Mouse (Mus musculus) CH12.LX (cell line): Measurements from ENCODE around the gene Mrpl54.

Experiments
- CHD2 ChIP-seq: IDR thresholded peaks from 2 replicates; pipeline ENCODE4 v1.6.1; 2011; ENCODE audit warnings: low read length, improper control_type of control experiment
- CTCF ChIP-seq, 2 experiments: IDR thresholded peaks in 1 of 2; conservative IDR thresholded peaks in 1 of 2; 2 replicates each; pipeline ENCODE4 v1.5.1; 2011 to 2012; ENCODE audit warnings: low read depth in 2 of 2, low read length in 2 of 2, improper control_type of control experiment in 1 of 2, inconsistent platforms in 1 of 2, mild to moderate bottlenecking in 1 of 2, moderate library complexity in 1 of 2
- GABPA ChIP-seq: IDR thresholded peaks from 2 replicates; pipeline ENCODE4 v1.6.1; 2012; ENCODE audit warnings: low read depth, low read length, improper control_type of control experiment, inconsistent platforms; ENCODE audit not compliant: insufficient replicate concordance
- KAT2A ChIP-seq: IDR thresholded peaks from 2 replicates; pipeline ENCODE4 v1.6.1; 2012; ENCODE audit warnings: low read length, improper control_type of control experiment, inconsistent platforms; ENCODE audit not compliant: insufficient replicate concordance
- MAFK ChIP-seq: IDR thresholded peaks from 2 replicates; pipeline ENCODE4 v1.6.1; 2011; ENCODE audit warnings: low read length, improper control_type of control experiment; ENCODE audit not compliant: insufficient replicate concordance
- MEF2A ChIP-seq: IDR thresholded peaks from 2 replicates; pipeline ENCODE4 v1.6.1; 2014; ENCODE audit warnings: low read depth, mild to moderate bottlenecking, inconsistent platforms, low read length, improper control_type of control experiment, borderline replicate concordance
- POLR2A ChIP-seq: IDR thresholded peaks from 2 replicates; pipeline ENCODE4 v1.6.1; 2011; ENCODE audit warnings: low read depth, mild to moderate bottlenecking, improper control_type of control experiment, low read length
- TBP ChIP-seq: conservative IDR thresholded peaks from 2 replicates; pipeline ENCODE4 v1.6.1; 2011; ENCODE audit warnings: low read depth, low read length, improper control_type of control experiment
- USF1 ChIP-seq: IDR thresholded peaks from 2 replicates; pipeline ENCODE4 v1.6.1; 2014; ENCODE audit warnings: low read depth, mild to moderate bottlenecking, inconsistent platforms, low read length, improper control_type of control experiment
- ZNF384 ChIP-seq: IDR thresholded peaks from 2 replicates; pipeline ENCODE4 v1.6.1; 2012; ENCODE audit warnings: low read depth, low read length, improper control_type of control experiment, inconsistent platforms

DNA sequence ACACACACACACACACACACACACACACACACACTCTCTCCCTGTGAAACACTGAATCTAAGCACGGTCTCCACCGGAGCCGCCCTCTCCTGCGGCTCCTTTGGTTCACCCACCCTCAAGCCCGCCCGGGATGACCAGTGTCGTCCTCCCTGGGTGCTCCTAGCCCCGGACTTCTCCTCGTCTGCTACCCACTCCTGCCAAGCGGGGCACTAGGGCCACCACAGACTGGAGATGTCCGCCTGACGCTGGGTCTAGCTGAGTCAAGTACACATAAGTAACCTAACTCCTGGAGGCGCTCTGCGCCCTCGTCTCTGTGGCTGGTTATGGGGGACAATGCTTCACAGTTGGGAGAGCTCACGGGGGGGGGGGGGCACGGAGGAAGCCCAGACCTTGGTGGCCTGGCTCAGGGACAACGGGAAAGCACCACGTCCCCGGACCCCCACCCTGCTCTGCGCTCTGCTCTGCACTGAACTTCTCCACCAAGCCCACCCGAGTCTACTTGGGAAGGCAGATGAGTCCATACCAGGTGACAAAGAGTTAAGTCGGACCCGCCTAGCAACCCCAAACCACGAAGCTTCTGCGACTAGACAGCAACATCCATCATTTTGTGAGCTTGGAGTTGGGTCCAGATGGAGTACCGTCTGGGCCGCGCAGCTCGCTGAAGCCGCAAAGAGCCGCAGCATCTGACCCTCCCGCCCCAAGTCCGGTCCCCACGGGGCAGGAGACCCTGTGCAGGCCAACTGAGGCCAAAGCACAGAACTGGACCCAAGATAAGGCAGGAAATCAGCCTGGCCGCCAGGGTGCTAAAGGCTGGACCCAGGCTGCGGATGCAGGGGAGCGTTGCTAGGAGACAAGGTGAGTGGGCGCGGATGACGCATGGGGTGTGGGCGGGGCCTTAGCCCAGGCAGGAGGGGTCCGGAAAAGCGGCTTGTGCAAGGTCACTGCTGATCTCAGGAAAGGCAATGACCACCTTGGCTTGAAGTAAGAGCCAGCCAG, 14.0 kb downstream of the Mrpl54 start, which contains the start of gene Matk:
- no peak for TF ChIP-seq CHD2
- TF ChIP-seq POLR2A, result no peak
- TF ChIP-seq MEF2A, result no peak
- TF ChIP-seq TBP, result no peak
- TF ChIP-seq CTCF (conservative IDR thresholded peaks at IDR 0.05 in 1 of 2, IDR thresholded peaks at IDR 0.05 in 1 of 2; ENCODE audit: low read depth in 2 of 2, low read length in 2 of 2), result no peak
- no peak for TF ChIP-seq USF1
- no peak for TF ChIP-seq MAFK
- no peak for TF ChIP-seq KAT2A
- TF ChIP-seq ZNF384, result no peak
- TF ChIP-seq GABPA, result no peak
